Mouse (Mus musculus) heart, postnatal 0 days (tissue): ENCODE data around the gene Cyld.

ENCODE experiments used
- CTCF ChIP-seq: IDR thresholded peaks from 2 replicates; pipeline ENCODE4 v1.5.1; 2016; ENCODE audit warnings: antibody characterized with exemption, control low read depth, low read depth
- EP300 ChIP-seq: IDR thresholded peaks from 2 replicates; pipeline ENCODE4 v1.6.1; 2016; ENCODE audit warnings: antibody characterized with exemption, low read depth

DNA sequence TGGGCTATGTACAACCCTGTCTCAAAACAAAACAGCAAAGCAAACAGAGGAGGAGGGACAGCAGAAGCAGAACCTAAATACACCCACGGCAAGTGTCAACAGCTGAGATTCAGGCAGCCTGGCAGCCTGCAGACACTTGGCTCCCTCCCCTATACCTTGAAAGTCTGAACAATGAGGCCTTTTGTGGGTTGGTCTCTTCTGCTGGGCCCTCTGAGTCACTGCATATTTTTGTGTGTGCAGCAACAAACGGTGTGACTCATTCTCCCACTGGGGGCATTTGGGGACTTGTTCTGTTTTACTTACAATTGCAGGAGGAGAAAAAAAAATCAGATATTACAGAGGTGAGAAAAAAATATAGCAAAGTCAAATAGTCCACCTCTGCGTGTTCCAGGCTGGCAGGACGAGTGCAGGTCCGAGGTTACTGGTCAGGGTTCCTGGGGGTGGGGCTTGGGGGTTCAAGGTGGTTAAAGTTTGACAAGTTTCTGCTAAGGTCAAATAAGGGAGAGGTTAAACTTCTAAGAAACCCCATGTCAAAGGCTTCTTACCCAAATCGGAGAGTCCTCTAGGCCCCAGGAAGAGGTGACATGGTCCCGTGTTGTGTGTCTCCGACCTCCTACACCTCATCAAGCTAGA, 96.0 kb downstream of the Cyld start:
- TF ChIP-seq CTCF (no peak), EP300 (no peak)
